Mouse (Mus musculus): Measurements from ENCODE around the gene P3h2. TPM values are rescaled to one million over a fixed set of nuclear protein-coding genes. Genes with fewer than 3 reads are reported as not detected.

Gene P3h2
- 1 to 10 TPM; 3.7 to 3.8 TPM for total RNA-seq (2021)
- long read RNA-seq, experiment 1, transcript P3h2-201 (15 exons, 3,283 nt) = major isoform, 5 of 6 reads
- long read RNA-seq, experiment 1, partial matches to known transcripts = 1 of 6 reads
- long read RNA-seq, experiment 1, other reads (novel, unspliced or antisense) = 0 of 6 reads
- long read RNA-seq, experiment 2 = 0 reads

DNA sequence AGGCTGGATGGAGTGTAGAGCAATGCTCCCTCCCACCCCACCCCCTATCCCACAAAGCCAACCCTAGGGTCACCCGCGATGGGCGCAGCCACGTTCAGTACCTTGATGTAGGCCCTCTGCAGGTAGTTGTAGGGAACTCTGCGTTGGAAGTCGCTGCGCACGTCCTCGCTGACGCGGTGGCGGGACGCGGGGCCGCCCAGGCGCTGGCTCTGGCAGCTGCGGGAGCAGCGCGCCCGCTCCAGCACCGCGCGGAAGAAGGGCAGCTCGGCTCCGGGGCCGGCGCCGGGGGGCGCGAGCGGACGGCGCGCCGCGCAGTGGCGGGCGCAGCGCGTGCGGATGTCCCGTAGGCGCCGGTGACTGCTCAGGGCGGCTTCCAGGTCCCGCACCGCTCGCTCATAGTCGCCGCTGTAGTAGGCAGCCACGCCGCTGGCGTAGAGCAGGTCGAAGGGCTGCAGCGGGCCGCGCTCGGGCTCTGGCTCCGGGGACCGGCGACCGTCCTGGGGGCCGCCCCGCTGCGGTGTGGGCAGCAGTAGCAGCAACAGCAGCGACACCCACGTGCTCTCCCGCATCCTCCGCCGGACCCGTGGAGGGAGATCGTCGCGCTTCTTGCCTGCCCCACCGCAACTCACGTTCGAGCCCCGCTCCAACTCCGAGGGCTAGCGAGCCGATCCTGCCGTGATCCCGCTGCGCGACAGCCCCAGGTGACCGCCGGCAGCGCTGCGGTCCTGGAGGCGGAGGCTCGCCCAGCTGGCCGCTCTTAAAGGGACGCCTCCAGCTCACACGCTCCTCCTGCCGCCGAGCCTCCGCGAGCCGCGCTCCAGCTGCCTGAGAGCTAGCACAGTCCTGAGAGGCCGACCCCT lies at the start of gene P3h2:
P3h2 (minus strand) TSS at position 670 of the 860 bp plus-strand sequence.
- peak; percentile 68 to 70 for DNase-seq

DNA sequence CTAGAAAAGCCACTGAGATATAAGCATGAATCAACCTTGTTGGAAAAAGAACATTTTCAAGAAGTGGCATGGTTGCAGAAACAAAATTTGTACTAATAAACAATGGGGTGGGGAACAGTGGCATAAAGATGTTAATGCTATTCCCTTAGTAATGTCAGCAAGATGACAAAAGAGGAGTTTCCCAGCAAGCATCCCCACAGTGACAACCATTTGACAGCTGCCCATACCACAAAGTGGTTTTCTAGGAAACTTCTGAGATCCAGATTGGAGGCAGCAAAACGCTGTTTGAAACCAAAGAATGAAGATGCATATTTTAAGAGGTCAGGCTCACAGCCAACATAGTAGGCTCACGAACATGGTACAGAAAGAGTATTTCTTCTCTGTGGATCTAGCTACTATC lies 46.7 kb upstream of the P3h2 start:
- no peak for DNase-seq

DNA sequence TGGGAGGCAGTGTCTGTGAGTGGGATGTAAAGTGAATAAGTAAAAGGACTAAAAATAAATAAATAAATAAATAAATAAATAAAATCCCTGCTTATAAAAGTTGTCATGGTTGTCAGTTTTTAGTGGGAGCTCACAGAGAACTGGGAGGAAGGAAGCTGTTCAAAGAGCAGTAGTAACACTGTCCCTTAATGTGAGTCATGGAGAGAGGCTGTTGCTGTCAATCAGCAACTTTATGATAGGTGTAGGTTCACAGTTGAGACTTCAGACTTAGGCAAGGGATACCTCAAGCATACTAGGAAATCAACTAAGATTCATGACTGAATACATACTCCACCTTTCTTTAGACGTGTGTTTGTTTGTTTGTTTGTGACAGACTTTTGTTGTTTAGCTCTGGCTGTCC lies 45.4 kb upstream of the P3h2 start:
- DNase-seq = no peak

DNA sequence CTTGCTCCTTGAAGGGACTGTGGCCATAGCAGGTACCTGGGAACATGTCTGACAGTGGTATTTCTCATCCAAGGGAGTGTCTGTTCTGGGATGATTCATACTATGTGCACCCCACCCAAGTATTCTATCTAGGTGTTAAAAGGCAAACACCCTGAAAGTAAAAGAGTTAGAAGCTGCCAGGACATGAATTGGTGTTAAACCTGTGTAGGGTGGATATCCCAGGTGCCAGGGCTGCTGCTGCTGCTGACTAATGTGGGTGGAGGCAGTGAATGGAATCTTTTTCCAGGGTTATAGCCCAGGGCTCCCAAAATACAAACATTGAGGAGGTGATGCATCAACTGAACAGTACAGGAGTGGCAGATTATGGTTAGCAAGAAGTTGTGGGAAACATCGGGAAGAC lies 41.3 kb upstream of the P3h2 start:
- no peak for DNase-seq

DNA sequence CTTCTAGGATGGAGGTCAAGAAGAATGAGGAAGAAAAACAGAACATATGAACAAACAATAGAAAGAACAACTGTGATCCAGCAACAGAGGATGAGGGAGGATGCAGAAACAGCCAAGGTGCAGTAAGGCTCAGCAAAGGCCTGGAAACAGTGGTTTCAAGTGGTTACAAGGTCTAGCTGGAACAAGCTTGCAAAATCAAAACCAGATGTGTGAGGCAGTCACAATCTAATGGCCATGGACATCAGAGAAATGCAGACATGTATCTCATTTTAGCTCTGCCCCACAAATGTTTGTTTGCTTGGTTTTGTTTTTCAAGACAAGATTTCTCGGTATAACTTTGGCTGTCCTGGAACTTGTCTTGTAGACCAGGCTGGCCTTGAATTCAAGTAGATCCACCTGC lies 25.5 kb upstream of the P3h2 start:
- DNase-seq = no peak

DNA sequence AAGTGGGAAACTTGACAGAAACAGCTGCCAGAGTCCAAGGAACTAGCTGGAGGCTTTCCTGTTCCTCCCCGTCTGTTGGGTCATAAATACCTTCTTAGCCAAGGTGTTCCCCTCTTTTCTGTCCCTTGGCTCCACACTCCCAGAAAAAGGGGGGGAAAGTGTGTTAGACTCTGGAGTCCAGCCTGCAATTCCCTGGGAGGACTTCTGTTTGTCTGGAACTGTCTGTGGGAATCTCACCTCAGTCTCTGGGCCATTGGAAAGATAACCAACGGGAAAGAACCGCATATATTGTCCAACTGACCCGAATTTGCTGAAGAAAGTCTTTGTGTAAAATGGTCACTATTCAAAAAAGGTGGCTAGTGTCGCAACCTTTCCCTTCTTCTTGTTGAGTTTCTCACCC lies 1.0 kb upstream of the P3h2 start:
- DNase-seq = no peak

DNA sequence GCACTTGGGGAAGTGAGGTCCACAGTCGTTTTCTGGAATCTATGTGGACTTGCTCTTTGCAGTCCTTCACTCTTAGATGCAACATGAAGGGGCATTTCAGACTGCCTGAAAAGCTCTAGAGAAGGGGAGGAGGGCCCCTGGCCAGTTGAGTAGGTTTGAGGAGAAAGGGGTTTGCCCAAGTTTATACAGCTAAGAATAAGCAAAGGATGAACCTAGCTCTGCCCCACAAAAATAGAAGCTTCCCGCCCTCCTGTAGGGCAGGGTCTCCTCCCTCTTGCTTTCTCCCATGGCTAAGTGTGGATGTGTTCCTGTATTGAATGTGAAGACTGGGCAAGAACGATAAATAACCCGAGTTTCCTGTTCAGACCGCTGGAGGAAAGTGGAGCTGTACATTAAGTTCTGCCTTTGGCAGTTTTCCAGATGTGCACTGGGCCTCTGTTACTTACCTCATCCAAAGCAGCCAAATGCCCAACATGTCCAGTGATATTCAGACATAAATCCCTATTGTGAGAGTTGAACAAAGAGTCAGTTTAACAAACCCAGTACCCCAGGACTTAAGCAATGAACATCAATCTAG lies 545 bp upstream of the P3h2 start:
- DNase-seq = peak; percentile 11 to 46

DNA sequence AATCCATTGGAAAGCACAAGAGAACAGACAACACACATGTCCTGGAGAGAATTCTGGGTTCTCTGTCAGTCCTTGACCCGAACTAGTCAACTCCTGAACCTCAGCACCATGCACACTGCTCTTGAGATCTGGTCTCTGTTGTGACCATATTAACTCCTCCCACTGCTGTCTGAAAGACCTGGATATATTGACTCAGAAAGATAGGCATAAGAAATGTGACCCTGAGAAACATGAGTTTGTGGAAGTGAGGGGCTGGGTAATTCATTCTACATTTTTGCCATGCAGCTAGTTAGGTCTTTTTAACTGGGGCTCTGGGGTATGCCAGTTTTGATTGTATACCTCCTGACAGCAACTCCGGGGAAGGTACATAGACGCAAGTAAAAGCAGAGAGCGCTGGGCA lies 1.3 kb downstream of the P3h2 start:
- DNase-seq = no peak

DNA sequence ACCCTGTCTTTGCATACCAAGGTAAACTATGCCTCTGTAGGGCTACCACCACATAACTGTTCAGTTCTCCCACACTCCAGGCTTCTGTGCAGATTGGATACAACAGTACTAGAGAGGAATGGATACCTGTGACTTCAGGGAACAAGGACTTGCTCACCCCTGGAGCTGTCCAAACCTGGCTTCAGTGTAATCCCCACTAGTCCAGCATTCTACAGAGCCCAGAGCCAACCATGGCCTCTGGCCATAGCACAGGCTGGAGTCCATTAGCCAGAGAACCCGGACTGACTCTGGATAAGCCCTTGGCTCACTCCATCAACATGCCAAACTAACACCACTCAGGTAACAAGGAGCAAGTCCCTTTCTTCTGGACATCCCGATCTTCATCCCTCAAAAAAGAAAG lies 2.7 kb downstream of the P3h2 start:
- DNase-seq = no peak

DNA sequence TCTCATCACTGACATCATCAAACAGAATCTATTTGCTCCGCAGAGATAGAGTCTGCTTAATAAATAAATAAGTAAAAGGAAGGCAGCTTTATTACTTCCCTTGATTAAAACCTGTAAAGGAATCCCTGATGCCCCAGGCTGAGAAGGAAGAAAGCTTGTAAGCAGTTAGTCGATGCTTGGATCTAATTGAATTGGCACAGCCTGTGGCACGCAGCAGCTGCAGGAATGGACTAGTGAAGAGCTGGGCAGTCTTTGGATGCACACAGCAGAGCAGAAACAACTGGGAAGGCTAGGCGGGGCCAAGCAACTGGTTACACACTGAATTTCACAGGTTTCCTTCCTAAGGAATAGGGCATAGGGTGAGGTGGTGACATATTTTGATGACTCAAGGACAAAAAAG lies 5.4 kb downstream of the P3h2 start:
- no peak for DNase-seq

DNA sequence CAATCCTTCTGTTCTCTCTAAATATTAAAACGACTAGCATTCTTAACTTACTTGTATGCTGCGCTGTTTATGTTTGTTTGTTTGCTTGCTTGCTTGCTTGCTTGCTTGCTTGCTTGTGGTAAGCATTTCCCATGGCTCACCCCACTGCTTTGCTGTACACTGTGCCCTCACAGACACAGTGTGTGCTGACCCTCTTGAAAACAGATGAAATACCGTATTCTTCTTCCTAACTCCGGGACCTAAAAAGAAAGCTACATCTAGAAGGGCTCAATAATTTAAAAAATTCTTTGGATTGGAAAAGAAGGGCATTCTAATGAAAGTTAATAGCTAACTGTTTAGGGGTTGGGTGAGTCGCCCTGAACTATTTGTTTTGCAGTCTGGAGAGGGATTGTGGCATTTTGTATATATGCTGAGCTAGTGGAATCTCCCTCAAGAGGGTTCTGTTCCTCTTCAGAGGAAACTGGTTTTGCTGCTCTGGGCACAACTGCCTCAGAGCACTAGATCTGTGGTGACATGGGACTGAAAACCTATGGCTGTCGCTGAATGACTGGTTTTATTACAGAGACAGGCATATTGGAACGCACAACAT lies 9.8 kb downstream of the P3h2 start:
- DNase-seq = peak in 1 of 2 experiments; percentile 27

DNA sequence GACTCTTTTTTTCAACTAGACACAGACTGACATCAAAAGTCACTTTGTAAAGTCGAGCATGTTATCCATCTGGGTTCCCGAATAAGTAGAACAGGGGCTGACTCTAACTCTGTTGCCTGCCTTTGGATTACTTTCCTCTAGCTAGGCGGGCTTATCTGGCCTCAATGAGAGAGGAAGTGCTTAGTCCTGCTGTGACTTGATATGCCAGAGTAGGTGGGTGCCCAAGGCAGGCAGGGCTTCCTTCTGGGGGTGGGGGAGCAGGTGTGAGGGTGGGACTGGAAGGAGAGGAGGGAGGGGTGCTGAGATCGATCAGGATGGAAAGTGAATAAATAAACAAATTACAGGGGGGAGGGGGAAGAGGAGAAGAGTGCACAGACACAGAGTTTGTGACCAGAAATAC lies 11.7 kb downstream of the P3h2 start:
- DNase-seq = no peak

DNA sequence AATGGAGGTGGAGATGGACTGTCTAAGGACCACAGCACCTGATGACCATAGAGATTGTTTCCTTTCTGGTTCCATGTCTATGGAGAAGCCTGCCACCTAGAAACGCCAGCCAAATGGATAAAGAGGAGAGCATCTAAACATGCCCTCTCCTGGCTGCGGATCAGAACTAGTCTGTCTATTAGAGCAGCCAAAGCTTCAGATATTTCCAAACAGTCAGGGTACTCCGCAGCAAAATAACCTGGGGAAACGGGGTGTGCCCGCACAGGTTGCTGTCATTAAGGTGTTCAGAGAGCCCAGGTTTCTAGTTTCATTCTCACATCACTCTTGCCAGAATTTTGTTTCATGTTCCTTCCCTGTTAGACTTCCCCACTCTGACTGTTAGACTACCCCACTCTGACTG lies 16.6 kb downstream of the P3h2 start:
- no peak for DNase-seq

DNA sequence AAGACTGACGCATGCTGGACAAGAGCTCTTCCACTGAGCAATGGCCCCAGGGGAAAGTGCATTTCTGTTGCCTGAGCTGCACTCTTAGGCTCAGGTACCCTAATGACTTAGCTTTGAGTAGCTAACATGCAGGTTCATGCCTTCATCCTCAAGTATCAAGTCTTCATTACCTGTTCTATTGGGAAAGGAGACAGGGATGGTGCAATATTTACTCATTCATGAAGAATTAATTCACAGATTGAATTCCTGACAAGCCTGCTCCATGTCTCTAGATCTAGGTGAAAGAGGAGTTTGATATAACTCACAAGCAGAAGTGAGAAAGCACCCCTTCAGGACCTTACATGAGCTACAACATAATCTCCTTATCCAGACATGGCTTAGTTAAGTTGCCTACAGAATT lies 17.3 kb downstream of the P3h2 start:
- no peak for DNase-seq

DNA sequence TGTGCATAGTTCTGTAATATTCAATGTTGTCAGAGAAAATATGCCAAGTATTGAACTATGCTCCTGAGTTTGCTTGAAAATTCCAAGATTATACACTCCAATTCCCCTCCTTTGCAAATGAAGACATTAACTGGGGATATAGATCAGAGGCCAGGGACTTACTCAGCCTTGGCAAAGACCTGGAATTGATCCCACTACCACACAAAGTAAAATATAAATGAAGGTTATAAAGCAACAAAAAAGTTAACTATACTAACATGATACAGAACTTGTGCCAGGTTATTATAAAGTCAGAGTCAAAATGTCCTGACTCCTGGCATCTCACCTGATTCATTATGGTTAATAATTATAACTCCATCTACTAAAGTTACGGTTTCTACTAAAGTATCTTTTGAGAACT lies 18.6 kb downstream of the P3h2 start:
- DNase-seq = no peak

DNA sequence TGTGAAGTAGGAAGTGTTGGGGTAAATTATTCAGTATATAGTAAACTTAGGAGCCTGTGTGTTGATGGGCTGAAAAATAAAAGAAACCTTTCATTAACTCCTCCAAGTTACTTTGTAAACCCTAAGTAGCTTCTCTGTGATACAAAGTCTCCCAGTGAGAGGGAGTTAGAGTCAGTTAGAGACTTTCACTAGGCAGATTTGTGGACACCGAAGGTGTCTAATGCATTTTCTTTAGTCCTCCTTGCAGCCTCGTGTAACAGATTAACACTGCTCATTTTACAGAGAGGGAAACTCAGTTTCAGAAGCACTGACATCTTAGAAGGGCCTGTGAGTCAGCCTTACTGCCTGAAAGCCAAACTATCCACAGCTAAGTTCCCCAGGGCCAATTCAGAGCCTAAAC lies 20.4 kb downstream of the P3h2 start:
- no peak for DNase-seq

DNA sequence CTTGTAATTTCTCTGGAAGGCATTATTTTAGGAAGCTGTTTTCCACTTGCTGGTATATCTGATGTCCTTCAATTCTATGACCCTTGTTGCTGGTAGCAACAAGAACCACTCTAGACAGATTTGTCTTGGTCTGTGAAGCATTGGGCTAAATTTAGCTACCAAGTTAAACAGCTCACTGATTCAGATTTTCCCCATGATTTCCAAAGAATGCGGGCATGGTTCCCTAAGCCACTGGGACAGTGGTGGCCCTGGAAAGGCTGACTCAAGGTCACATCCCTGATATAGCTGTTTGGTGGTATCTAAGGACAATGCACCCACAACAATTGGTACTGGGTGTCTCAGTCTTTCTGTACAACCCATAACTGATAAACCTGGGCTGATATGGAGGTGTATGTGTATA lies 22.8 kb downstream of the P3h2 start:
- peak in 1 of 2 experiments; percentile 29 for DNase-seq

DNA sequence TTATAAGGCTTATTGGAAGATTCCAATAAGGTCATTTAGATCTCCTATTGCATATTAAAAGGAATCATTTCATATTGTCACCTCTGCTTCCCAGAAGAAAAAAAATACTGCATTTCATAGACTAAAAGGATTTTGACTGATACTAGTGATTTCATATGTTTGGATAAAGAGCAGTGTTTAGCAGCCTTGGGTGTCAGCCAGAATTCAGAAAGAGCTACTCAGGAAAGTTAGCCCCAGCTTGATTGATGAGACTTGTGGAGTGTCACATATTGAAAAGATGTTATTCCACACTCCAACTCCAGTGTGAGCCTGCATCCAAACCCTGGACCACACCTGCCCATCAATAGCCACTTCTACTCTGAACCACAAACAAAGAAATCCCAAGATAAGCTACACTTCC lies 23.2 kb downstream of the P3h2 start:
- no peak for DNase-seq

DNA sequence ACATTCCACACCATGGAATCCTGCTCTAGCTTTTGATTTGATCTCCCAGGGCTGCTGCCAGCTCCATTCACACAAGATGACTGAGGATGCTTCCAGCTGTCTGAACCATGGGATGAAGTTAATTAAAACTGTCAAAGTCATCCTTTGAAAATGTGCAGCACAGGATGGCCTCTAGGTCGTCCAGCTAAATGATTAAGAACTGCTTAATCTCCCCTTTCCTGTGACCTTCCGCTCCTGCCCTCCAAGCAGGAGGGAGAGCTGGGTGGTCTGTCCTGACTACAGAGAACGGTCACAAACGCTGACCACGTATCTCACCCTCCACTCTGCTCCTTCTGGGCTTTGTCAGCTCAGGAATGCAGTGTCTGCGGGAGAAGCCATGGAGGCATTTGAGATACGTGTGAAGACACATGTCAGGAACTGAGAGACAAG lies 26.6 kb downstream of the P3h2 start:
- no peak for DNase-seq

DNA sequence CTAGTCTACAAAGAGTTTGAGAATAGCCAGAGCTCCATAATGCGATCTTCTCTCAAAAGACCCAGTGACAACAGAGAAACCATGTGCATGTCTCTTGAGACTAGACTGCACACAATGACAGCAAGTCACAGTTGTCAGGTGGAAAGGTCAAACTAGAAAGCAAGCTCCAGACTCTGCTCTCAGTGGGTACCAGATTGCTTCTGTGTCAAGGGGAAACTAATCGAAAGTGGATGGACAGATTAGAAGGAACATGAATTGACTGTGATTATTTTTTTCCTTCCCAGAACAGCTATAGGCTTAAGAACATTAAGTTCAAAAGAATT lies 27.5 kb downstream of the P3h2 start:
- no peak for DNase-seq

DNA sequence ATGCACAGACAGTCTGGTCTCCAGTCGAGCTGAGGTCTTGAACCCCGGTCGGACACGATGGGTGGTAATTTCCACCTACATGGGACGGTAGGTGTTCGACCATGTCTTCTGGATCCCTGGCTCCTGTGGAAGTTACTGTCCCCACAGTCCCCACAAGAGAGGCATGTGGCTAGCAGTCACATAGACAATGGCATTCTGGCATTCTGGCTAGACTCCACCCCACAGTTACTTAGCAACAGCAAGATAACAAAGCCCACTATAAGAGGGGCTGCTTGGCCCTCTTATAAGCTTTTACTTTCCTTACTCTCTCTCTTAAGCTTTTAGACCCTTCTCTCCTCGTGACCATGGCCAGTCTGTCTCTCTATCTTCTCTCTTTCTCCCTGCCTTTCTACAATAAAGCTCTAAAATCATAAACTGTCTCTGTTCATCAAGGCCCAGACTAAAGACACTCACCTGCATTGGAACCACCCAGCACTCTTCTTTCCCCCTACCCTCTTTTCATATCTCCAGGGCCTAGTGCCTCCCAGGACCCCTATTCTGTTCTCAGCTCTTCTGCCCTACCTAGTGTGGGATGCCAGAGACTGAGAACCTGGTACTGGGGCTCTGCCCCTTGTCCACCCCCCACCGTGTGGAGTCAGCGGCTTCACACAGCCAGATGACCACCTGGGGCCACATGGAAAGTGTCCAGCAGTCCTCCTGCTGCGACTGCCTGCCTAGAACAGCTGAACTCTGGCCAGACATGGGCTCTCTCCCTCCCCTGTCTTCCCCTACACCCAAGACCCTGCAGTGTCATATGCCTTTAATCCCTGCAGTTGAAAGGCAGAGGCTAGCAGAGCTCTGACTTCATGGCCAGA lies 28.1 kb downstream of the P3h2 start:
- no peak for DNase-seq

DNA sequence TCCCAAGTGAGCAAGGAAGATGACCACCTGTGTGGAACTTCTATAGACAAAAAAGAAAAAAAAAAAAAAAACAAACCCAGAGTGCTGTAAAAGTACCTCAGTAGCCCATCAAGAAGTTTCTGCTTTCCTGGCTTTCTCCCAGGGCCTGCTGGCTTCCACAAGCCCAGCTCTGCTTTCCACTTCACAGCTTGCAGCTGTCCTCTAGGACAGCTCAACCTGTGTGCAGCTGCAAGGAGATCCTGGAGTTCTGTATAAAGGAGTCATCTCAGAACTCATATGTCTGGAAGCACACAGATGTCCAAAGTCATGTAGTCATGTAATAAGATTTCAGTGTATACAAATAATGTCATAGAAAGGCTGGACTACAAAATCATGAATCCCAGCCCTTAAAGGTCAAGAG lies 30.5 kb downstream of the P3h2 start:
- DNase-seq = no peak

DNA sequence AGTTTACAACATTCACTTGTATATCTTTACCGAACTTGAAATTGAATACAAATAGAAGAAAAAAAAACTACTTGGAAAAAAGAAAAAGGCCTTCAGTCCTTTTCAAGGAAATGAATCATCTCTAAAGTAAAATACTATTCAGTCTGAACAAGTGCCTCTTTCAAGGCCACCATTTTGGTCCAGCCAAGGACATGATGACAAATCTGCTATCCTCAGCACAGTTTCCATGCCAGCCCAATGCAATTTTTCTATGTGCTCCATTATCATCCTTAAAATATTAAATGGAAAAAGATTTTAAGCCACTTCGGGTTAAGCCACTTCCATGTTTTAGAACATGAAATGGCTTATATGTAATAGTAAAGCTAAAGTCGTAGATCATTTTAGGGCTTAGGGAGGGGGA lies 35.2 kb downstream of the P3h2 start:
- no peak for DNase-seq
